Mouse (Mus musculus) liver, postnatal 0 days (tissue): ENCODE measurements around the gene Kif4.

Experiments
- CTCF ChIP-seq: sonication (generic); IDR thresholded peaks from 2 replicates; pipeline ENCODE4 v1.5.1; 2016; ENCODE audit warnings: antibody characterized with exemption, low read depth
- EP300 ChIP-seq: IDR thresholded peaks from 2 replicates; pipeline ENCODE4 v1.6.1; 2016; ENCODE audit warnings: antibody characterized with exemption, low read depth, mild to moderate bottlenecking

DNA sequence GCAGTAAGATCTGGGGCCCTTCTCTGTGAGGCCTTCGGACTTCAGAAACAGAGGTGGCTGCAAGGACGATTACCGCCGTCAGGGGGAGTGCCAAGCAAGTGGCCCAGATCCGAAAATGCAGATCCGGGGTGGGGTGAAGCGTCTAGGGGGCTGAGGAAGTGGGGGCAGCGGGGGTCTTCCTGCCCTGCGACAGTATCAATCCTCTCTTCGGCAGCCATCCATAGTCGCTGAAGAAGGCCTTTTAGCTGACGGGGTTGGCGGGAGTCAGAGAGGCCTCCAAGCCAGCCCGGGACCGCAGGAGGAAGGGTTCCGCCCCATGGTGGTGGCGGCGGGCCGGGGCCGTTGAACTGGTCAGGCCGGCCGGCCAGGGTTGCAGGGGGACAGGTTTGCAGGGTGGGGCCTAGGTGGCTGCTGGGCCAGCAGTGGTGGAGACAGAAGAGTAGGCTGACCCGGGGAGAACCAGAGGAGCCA, 148.8 kb downstream of the Kif4 start:
- TF ChIP-seq CTCF: peak; percentile 70
- no peak for TF ChIP-seq EP300
